ENCODE assay signal across 26 mouse cellular contexts in the genomic region with DNA sequence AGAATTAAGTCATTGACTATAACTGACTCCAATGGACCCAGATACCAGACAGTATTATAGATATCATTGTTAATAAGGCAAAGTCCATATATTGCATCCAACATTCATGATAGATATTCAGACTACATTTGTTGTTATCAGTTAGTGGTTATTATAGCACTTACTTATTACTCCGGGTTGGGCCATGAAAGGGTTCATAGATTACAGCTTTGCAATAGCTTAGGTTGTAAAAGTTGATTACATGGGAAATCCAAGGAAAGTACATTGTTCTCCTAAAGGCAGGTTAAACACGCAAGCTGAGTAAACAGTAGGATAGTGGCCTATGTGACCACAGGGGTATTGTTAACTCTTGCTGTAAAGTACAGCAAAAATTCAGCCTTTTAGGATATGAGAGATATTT.
"Had no signal": no experiment of that assay in that cellular context is flagged by ENCODE, and none has a peak within 500 bp of the region (broad histone marks: within the 10 kb centered on the region; RNA-seq: fewer than 3 reads in every experiment).

No protein-coding gene starts in this region.

- H3K9ac ChIP-seq: heart, embryonic 13.5 days; heart, embryonic 15.5 days; hindbrain, embryonic 13.5 days; hindbrain, embryonic 15.5 days; kidney, embryonic 15.5 days; limb, embryonic 13.5 days; limb, embryonic 15.5 days; liver, embryonic 12.5 days; liver, embryonic 14.5 days had no signal

- H3K4me2 ChIP-seq: heart, embryonic 11.5 days; heart, embryonic 13.5 days; heart, embryonic 15.5 days; hindbrain, embryonic 13.5 days; hindbrain, embryonic 15.5 days; kidney, embryonic 15.5 days; limb, embryonic 13.5 days; limb, embryonic 15.5 days; liver, embryonic 12.5 days had no signal

- H3K9me3 ChIP-seq: heart, embryonic 13.5 days; heart, embryonic 15.5 days; hindbrain, embryonic 13.5 days; hindbrain, embryonic 15.5 days; kidney, embryonic 15.5 days; limb, embryonic 13.5 days; limb, embryonic 15.5 days; liver, embryonic 12.5 days had no signal

- H3K4me3 ChIP-seq: heart, adult 2 months; heart, embryonic 13.5 days; heart, embryonic 15.5 days; hindbrain, embryonic 13.5 days; hindbrain, embryonic 15.5 days; kidney, embryonic 15.5 days; limb, embryonic 13.5 days; limb, embryonic 15.5 days; liver, embryonic 12.5 days had no signal

- DNase-seq: gastrocnemius, postnatal 14 days; gastrocnemius, postnatal 36 days; heart, adult 11 months; heart, adult 2 months; heart, postnatal 14 days; heart, postnatal 36 days; kidney, adult 11 months; kidney, adult 2 months; kidney, adult 9 months; kidney, postnatal 10 days; kidney, postnatal 25 days; kidney, postnatal 4 days; layer of hippocampus, adult 9-11 months; layer of hippocampus, postnatal 36 days; left cerebral cortex, postnatal 4 days had no signal

- H3K27me3 ChIP-seq: heart, embryonic 13.5 days; heart, embryonic 15.5 days; hindbrain, embryonic 13.5 days; hindbrain, embryonic 15.5 days; kidney, embryonic 15.5 days; limb, embryonic 13.5 days; limb, embryonic 15.5 days; liver, embryonic 12.5 days had no signal

- H3K36me3 ChIP-seq: heart, embryonic 13.5 days; heart, embryonic 15.5 days; hindbrain, embryonic 13.5 days; hindbrain, embryonic 15.5 days; kidney, embryonic 15.5 days; limb, embryonic 13.5 days; limb, embryonic 15.5 days; liver, embryonic 12.5 days had no signal

- H3K4me1 ChIP-seq: heart, embryonic 13.5 days; heart, embryonic 15.5 days; hindbrain, embryonic 15.5 days; kidney, embryonic 15.5 days; limb, embryonic 15.5 days; liver, embryonic 12.5 days had no signal

- ATAC-seq: hindbrain, postnatal 0 days; liver, embryonic 12.5 days had no signal

- H3K27ac ChIP-seq: heart, adult 2 months; heart, embryonic 13.5 days; heart, embryonic 15.5 days; hindbrain, embryonic 13.5 days; hindbrain, embryonic 15.5 days; hindbrain, postnatal 0 days; kidney, embryonic 15.5 days; limb, embryonic 13.5 days; limb, embryonic 15.5 days; liver, embryonic 12.5 days; liver, embryonic 14.5 days had no signal
